Mouse (Mus musculus) kidney, postnatal 0 days (tissue): ENCODE data around the gene Pitpnm2. TPM values are rescaled to one million over a fixed set of nuclear protein-coding genes. Genes with fewer than 3 reads are reported as not detected.

Source experiments
- ATAC-seq: fragments of 200-750 bp; cut with Nextera tagmentation; replicated peaks from 2 replicates; pipeline ENCODE4 v1.8.0; 2017; ENCODE audit warnings: low read depth, moderate number of reproducible peaks, moderate TSS enrichment, moderate library complexity; ENCODE audit not compliant: low FRiP score
- DNase-seq: peaks from one replicate; pipeline ENCODE4 v3.0.0-alpha.2; 2016; ENCODE audit warnings: low spot score
- H3K27ac ChIP-seq: fragments of 300-500 bp; sonication (generic); 2 replicates; pipeline ENCODE4 v1.5.1; 2014; ENCODE audit warnings: mild to moderate bottlenecking
- H3K27me3 ChIP-seq: fragments of 300-500 bp; sonication (generic); 2 replicates; pipeline ENCODE4 v1.6.1; 2014; ENCODE audit warnings: low read length, mixed read lengths; ENCODE audit not compliant: insufficient read depth
- H3K36me3 ChIP-seq: fragments of 300-500 bp; sonication (generic); 2 replicates; pipeline ENCODE4 v1.6.1; 2014; ENCODE audit warnings: low read length, mixed read lengths; ENCODE audit not compliant: insufficient read depth
- H3K4me1 ChIP-seq: fragments of 300-500 bp; sonication (generic); replicated peaks from 2 replicates; pipeline ENCODE4 v1.6.1; 2014; ENCODE audit warnings: antibody characterized with exemption, low read length, mixed read lengths; ENCODE audit not compliant: insufficient read depth
- H3K4me2 ChIP-seq: fragments of 300-500 bp; sonication (generic); 2 replicates; pipeline ENCODE4 v1.6.1; 2014; ENCODE audit warnings: mild to moderate bottlenecking, low read length, moderate library complexity, mixed read lengths
- H3K4me3 ChIP-seq: fragments of 300-500 bp; sonication (generic); replicated peaks from 2 replicates; pipeline ENCODE4 v1.5.1; 2014; ENCODE audit warnings: low read depth, low read length
- H3K9ac ChIP-seq: fragments of 300-500 bp; sonication (generic); 2 replicates; pipeline ENCODE4 v1.6.1; 2014; ENCODE audit warnings: low read depth, low read length
- H3K9me3 ChIP-seq: fragments of 300-500 bp; sonication (generic); replicated peaks from 2 replicates; pipeline ENCODE4 v1.6.1; 2016; ENCODE audit warnings: low read length, inconsistent platforms, mixed read lengths
- CTCF ChIP-seq: IDR thresholded peaks from 2 replicates; pipeline ENCODE4 v1.5.1; 2016; ENCODE audit warnings: antibody characterized with exemption, low read depth, mild to moderate bottlenecking, moderate library complexity
- WGBS: fragments of 180-500 bp; shearing (Covaris S2); extraction: QIAGEN DNeasy Blood & Tissue Kit; methylation state at CpG from one replicate; pipeline ENCODE4 v1.1.7; 2014; 5-methylcytosine and 5-hydroxymethylcytosine counted together
- polyA plus RNA-seq: library from polyadenylated mRNA; unstranded; fragments of >200 nt; fragmentation: Nextera tagmentation; extraction: Ambion mirVana; gene quantifications from 2 replicates; pipeline ENCODE4 v1.2.1, GENCODE M21; 2015

Gene Pitpnm2
- polyA plus RNA-seq, 1 experiment from 2014 or later, result 3.1 TPM

- no peaks in the 10 kb centered on the region for H3K9me3 ChIP-seq
- H3K9ac ChIP-seq, result no peak overlapping the region
- no peak for TF ChIP-seq CTCF
- H3K36me3 ChIP-seq, result no peaks in the 10 kb centered on the region
- no peak overlapping the region for H3K27ac ChIP-seq
- no peaks in the 10 kb centered on the region for H3K27me3 ChIP-seq
- no peak overlapping the region for H3K4me3 ChIP-seq
- DNase-seq (no peak), ATAC-seq (no peak)
- H3K4me1 ChIP-seq, result peaks cover 10% of the 10 kb centered on the region; the same call in 1 of the 2 replicates
- no peak overlapping the region for H3K4me2 ChIP-seq
- 91% methylated on average over 8 of the region's 8 CpGs for WGBS
Observed at GRCm38 (mm10) chr5:124223574-124223973, 26.0 kb downstream of the Pitpnm2 start.

GRCm38 (mm10) chr5:124222696-124223095 lies 26.9 kb downstream of the Pitpnm2 start:
- no peak for ATAC-seq
- no peaks in the 10 kb centered on the region for H3K27me3 ChIP-seq
- H3K36me3 ChIP-seq, result no peaks in the 10 kb centered on the region
- H3K4me1 ChIP-seq, result peaks cover 16% of the 10 kb centered on the region; the same call in 1 of the 2 replicates
- no peaks in the 10 kb centered on the region for H3K9me3 ChIP-seq
- H3K4me3 ChIP-seq, result no peak overlapping the region
- TF ChIP-seq CTCF, result no peak
- no peak for DNase-seq
- peak overlapping the region; percentile 54; the same call in 1 of the 2 replicates for H3K27ac ChIP-seq
- WGBS, result 75% methylated on average over 11 of the region's 11 CpGs
- H3K9ac ChIP-seq, result no peak overlapping the region
- no peak overlapping the region for H3K4me2 ChIP-seq

GRCm38 (mm10) chr5:124221736-124222040 lies 27.9 kb downstream of the Pitpnm2 start:
- H3K4me1 ChIP-seq, result peaks cover 13% of the 10 kb centered on the region; the same call in 1 of the 2 replicates
- no peak overlapping the region for H3K9ac ChIP-seq

GRCm38 (mm10) chr5:124221037-124221735 lies 28.4 kb downstream of the Pitpnm2 start:
- no peak overlapping the region for H3K4me2 ChIP-seq
- H3K27me3 ChIP-seq, result no peaks in the 10 kb centered on the region
- peaks cover 12% of the 10 kb centered on the region; the same call in 1 of the 2 replicates for H3K4me1 ChIP-seq
- no peak overlapping the region for H3K4me3 ChIP-seq
- 53% methylated on average over 7 of the region's 7 CpGs for whole genome bisulfite sequencing
- no peaks in the 10 kb centered on the region for H3K9me3 ChIP-seq
- no peak overlapping the region for H3K9ac ChIP-seq
- peak; percentile 75 for DNase-seq
- H3K27ac ChIP-seq, result peak overlapping the region; percentile 47; the same call in 1 of the 2 replicates
- ATAC-seq, result no peak
- TF ChIP-seq CTCF, result no peak
- no peaks in the 10 kb centered on the region for H3K36me3 ChIP-seq

More at GRCm38 (mm10) chr5:124221736-124222040, 27.9 kb downstream of the Pitpnm2 start:
- no peak for TF ChIP-seq CTCF
- 68% methylated on average over 7 of the region's 7 CpGs for WGBS
- Histone ChIP-seq H3K9me3 (no peaks in the 10 kb centered on the region), H3K4me3 (no peak overlapping the region), H3K27me3 (no peaks in the 10 kb centered on the region), H3K4me2 (no peak overlapping the region), H3K27ac (peak overlapping the region; percentile 47; the same call in 1 of the 2 replicates), H3K36me3 (no peaks in the 10 kb centered on the region)
- ATAC-seq, result no peak
- DNase-seq, result no peak

GRCm38 (mm10) chr5:124220551-124220950 lies 29.0 kb downstream of the Pitpnm2 start:
- no peak for TF ChIP-seq CTCF
- ATAC-seq, result no peak
- no peak for DNase-seq
- H3K4me3 ChIP-seq, result no peak overlapping the region
- H3K4me2 ChIP-seq, result no peak overlapping the region
- WGBS, result 93% methylated on average over 5 of the region's 5 CpGs
- no peak overlapping the region for H3K27ac ChIP-seq
- no peak overlapping the region for H3K9ac ChIP-seq
- no peaks in the 10 kb centered on the region for H3K27me3 ChIP-seq
- no peaks in the 10 kb centered on the region for H3K36me3 ChIP-seq
- no peaks in the 10 kb centered on the region for H3K9me3 ChIP-seq
- H3K4me1 ChIP-seq, result peaks cover 12% of the 10 kb centered on the region; the same call in 1 of the 2 replicates

- ATAC-seq (no peak), DNase-seq (no peak)
- Histone ChIP-seq H3K4me2 (no peak overlapping the region), H3K36me3 (no peaks in the 10 kb centered on the region), H3K9ac (no peak overlapping the region), H3K27me3 (no peaks in the 10 kb centered on the region), H3K27ac (no peak overlapping the region), H3K4me3 (no peak overlapping the region), H3K9me3 (no peaks in the 10 kb centered on the region), H3K4me1 (peaks cover 12% of the 10 kb centered on the region; the same call in 1 of the 2 replicates)
- 80% methylated on average over 10 of the region's 10 CpGs for WGBS
- TF ChIP-seq CTCF, result no peak
Observed at GRCm38 (mm10) chr5:124219431-124219830, 30.1 kb downstream of the Pitpnm2 start.
